Mouse (Mus musculus): ENCODE results near the gene Wipf1. TPM values are rescaled to one million over a fixed set of nuclear protein-coding genes. Genes with fewer than 3 reads are reported as not detected.
"Not testable (repeated sequence)": the region's sequence is repeated elsewhere in the genome, so short reads cannot be mapped to it uniquely, and the experiment has no call there.

Gene Wipf1
- polyA plus RNA-seq (2017; shearing (Covaris generic)) = 10 to 100 TPM; 70.1 to 72.4 TPM

- no peak for ATAC-seq
Observed at GRCm38 (mm10) chr2:73529356-73530330, at the start of gene Wipf1. Gene Wipf1, minus strand, starts transcription at chr2:73529734.

GRCm38 (mm10) chr2:73579168-73579567 is 49.6 kb upstream of the Wipf1 start:
- ATAC-seq = no peak

GRCm38 (mm10) chr2:73574418-73574817 is 44.9 kb upstream of the Wipf1 start:
- no peak for ATAC-seq

GRCm38 (mm10) chr2:73573556-73573955 is 44.0 kb upstream of the Wipf1 start:
- no peak for ATAC-seq

- ATAC-seq = no peak
Observed at GRCm38 (mm10) chr2:73572539-73573372, 43.2 kb upstream of the Wipf1 start.

- no peak for ATAC-seq
Observed at GRCm38 (mm10) chr2:73571901-73572300, 42.4 kb upstream of the Wipf1 start.

GRCm38 (mm10) chr2:73571304-73571703 is 41.8 kb upstream of the Wipf1 start:
- no peak for ATAC-seq

- ATAC-seq = peak; percentile 90
Observed at GRCm38 (mm10) chr2:73566989-73567605, 37.6 kb upstream of the Wipf1 start.

GRCm38 (mm10) chr2:73566162-73566561 is 36.6 kb upstream of the Wipf1 start:
- no peak for ATAC-seq

- no peak for ATAC-seq
Observed at GRCm38 (mm10) chr2:73563690-73564089, 34.2 kb upstream of the Wipf1 start.

- no peak for ATAC-seq
Observed at GRCm38 (mm10) chr2:73562656-73563055, 33.1 kb upstream of the Wipf1 start.

GRCm38 (mm10) chr2:73561665-73562063 is 32.1 kb upstream of the Wipf1 start:
- peak; percentile 76 for ATAC-seq

GRCm38 (mm10) chr2:73560899-73561664 is 31.5 kb upstream of the Wipf1 start:
- ATAC-seq = no peak

- ATAC-seq = no peak
Observed at GRCm38 (mm10) chr2:73560445-73560844, 30.9 kb upstream of the Wipf1 start.

GRCm38 (mm10) chr2:73557956-73558355 is 28.4 kb upstream of the Wipf1 start:
- ATAC-seq = no peak

- not testable (repeated sequence) for ATAC-seq
Observed at GRCm38 (mm10) chr2:73557061-73557460, 27.5 kb upstream of the Wipf1 start.

GRCm38 (mm10) chr2:73554389-73554788 is 24.9 kb upstream of the Wipf1 start:
- ATAC-seq = no peak

GRCm38 (mm10) chr2:73552926-73553325 is 23.4 kb upstream of the Wipf1 start:
- ATAC-seq = no peak

GRCm38 (mm10) chr2:73550725-73551124 is 21.2 kb upstream of the Wipf1 start:
- ATAC-seq = no peak

- peak; percentile 22 for ATAC-seq
Observed at GRCm38 (mm10) chr2:73548542-73548941, 19.0 kb upstream of the Wipf1 start.

- ATAC-seq = peak; percentile 63
Observed at GRCm38 (mm10) chr2:73547256-73547655, 17.7 kb upstream of the Wipf1 start.

- no peak for ATAC-seq
Observed at GRCm38 (mm10) chr2:73545556-73545955, 16.0 kb upstream of the Wipf1 start.
